Mouse (Mus musculus) heart, adult 8-10 months (tissue): ENCODE data around the gene Rragc. TPM values are rescaled to one million over a fixed set of nuclear protein-coding genes. Genes with fewer than 3 reads are reported as not detected.
"Not testable (repeated sequence)": the region's sequence is repeated elsewhere in the genome, so short reads cannot be mapped to it uniquely, and the experiment has no call there.

Experiments
- DNase-seq: peaks from one replicate; pipeline ENCODE4 v3.0.0; 2022; ENCODE audit warnings: low spot score
- total RNA-seq, 4 experiments: library from RNA; stranded (reverse); gene quantifications; 2 replicates each; pipeline ENCODE4 v1.2.4; 2022

Gene Rragc
- total RNA-seq = 10 to 100 TPM; 35.4 to 44.9 (median 41.8) TPM

GRCm38 (mm10) chr4:123916748-123917547 lies at the start of gene Rragc:
TSS of gene Rragc (plus strand) at chr4:123917446.
- peak; percentile 100 for DNase-seq

GRCm38 (mm10) chr4:123893726-123894125 lies 23.5 kb upstream of the Rragc start:
- DNase-seq = no peak

GRCm38 (mm10) chr4:123894295-123894694 lies 23.0 kb upstream of the Rragc start:
- DNase-seq = no peak

- DNase-seq = peak; percentile 28
Observed at GRCm38 (mm10) chr4:123898696-123899095, 18.6 kb upstream of the Rragc start.

GRCm38 (mm10) chr4:123903432-123903831 lies 13.8 kb upstream of the Rragc start:
- DNase-seq = no peak

GRCm38 (mm10) chr4:123904333-123905125 lies 12.7 kb upstream of the Rragc start, which contains the start of gene Mycbp:
TSS of gene Mycbp (plus strand) at chr4:123904832.
- DNase-seq = peak; percentile 99

- DNase-seq = no peak
Observed at GRCm38 (mm10) chr4:123905126-123905668, 12.0 kb upstream of the Rragc start.

GRCm38 (mm10) chr4:123911503-123911902 lies 5.7 kb upstream of the Rragc start:
- no peak for DNase-seq

- DNase-seq = peak; percentile 35
Observed at GRCm38 (mm10) chr4:123912431-123912830, 4.8 kb upstream of the Rragc start.

GRCm38 (mm10) chr4:123917548-123918140 lies 398 bp downstream of the Rragc start, which contains the start of gene 4930535I16Rik:
TSS of gene 4930535I16Rik (minus strand) at chr4:123918022.
- no peak for DNase-seq

- no peak for DNase-seq
Observed at GRCm38 (mm10) chr4:123918851-123919250, 1.6 kb downstream of the Rragc start.

- DNase-seq = peak; percentile 7
Observed at GRCm38 (mm10) chr4:123921055-123921565, 3.9 kb downstream of the Rragc start.

- DNase-seq = peak; percentile 19
Observed at GRCm38 (mm10) chr4:123927961-123928360, 10.7 kb downstream of the Rragc start.

GRCm38 (mm10) chr4:123929994-123930393 lies 12.7 kb downstream of the Rragc start:
- no peak for DNase-seq

- DNase-seq = no peak
Observed at GRCm38 (mm10) chr4:123934306-123934705, 17.1 kb downstream of the Rragc start.

- DNase-seq = no peak
Observed at GRCm38 (mm10) chr4:123936059-123936458, 18.8 kb downstream of the Rragc start.

- DNase-seq = peak; percentile 61
Observed at GRCm38 (mm10) chr4:123939838-123940237, 22.6 kb downstream of the Rragc start.

- DNase-seq = not testable (repeated sequence)
Observed at GRCm38 (mm10) chr4:123940878-123941277, 23.6 kb downstream of the Rragc start.

GRCm38 (mm10) chr4:123946701-123947100 lies 29.5 kb downstream of the Rragc start:
- DNase-seq = no peak

GRCm38 (mm10) chr4:123947149-123947548 lies 29.9 kb downstream of the Rragc start:
- no peak for DNase-seq

- DNase-seq = no peak
Observed at GRCm38 (mm10) chr4:123948901-123949300, 31.7 kb downstream of the Rragc start.

GRCm38 (mm10) chr4:123949649-123950048 lies 32.4 kb downstream of the Rragc start:
- DNase-seq = no peak
